In the genomic region with DNA sequence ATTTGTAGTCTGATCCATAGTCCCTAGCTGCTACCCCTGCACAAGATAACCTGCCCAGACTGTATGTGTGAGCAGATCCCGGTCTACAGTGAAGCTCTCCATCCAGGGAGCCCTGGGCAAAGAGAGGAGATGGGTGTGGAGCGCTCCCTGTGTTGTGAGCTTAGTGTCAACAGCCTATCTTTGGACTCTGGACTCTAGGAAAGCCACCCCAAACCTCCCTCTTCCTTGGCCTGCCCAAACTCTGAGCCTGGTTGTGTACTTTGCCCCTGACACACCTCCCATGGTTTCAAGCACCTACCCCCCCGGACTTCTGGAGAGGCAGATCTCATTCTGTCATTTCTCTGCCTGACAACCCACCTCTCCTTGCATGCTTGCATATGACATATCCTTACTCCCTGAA, we compare ENCODE assay signal across 11 mouse cellular contexts.
DNase-seq lines count a peak whose midpoint lies in the region; ATAC-seq lines count a peak whose summit lies in the region.
"Had no signal": no experiment of that assay in that cellular context is flagged by ENCODE, and none has a peak within 500 bp of the region (broad histone marks: within the 10 kb centered on the region; RNA-seq: fewer than 3 reads in every experiment).

No protein-coding gene starts in this region.

- 0 out of 2 replicates have a peak overlapping the region, but pooled peaks have one; percentile 3 for H3K27ac ChIP-seq in forebrain, embryonic 12.5 days
- no peak overlapping the region for H3K27ac ChIP-seq in forebrain, embryonic 13.5 days
- H3K27ac ChIP-seq in neural tube, embryonic 13.5 days (replicated peaks), result peak overlapping the region; percentile 61
- H3K27ac ChIP-seq in liver, embryonic 11.5 days (ENCODE audit: low read depth, low read length), result peak overlapping the region; percentile 85
- H3K27ac ChIP-seq: midbrain, embryonic 12.5 days had no signal

- no peak for DNase-seq in neural tube, embryonic 10.5 days (ENCODE audit: extremely low spot score, low spot score)
- DNase-seq in liver, embryonic 11.5 days (ENCODE audit: low spot score), result no peak
- no peak for DNase-seq in thymus, postnatal 36 days
- DNase-seq in adrenal gland, adult 2 months, result no peak
- DNase-seq: cerebellum, adult 2 months; right cerebral cortex, postnatal 14 days had no signal

- WGBS in forebrain, embryonic 12.5 days, result 91% methylated on average over 3 of the region's 3 CpGs
- WGBS in forebrain, embryonic 13.5 days, result 91% methylated on average over 3 of the region's 3 CpGs
- 86% methylated on average over 3 of the region's 3 CpGs for WGBS in neural tube, embryonic 13.5 days
- 54% methylated on average over 3 of the region's 3 CpGs for WGBS in liver, embryonic 11.5 days

- H3K4me2 ChIP-seq in forebrain, embryonic 12.5 days, result no peak overlapping the region
- H3K4me2 ChIP-seq in forebrain, embryonic 13.5 days, result no peak overlapping the region
- H3K4me2 ChIP-seq in neural tube, embryonic 13.5 days, result no peak overlapping the region
- no peak overlapping the region for H3K4me2 ChIP-seq in liver, embryonic 11.5 days
- H3K4me2 ChIP-seq: midbrain, embryonic 12.5 days had no signal

- H3K36me3 ChIP-seq in forebrain, embryonic 12.5 days (replicated peaks), result no peaks in the 10 kb centered on the region
- H3K36me3 ChIP-seq in forebrain, embryonic 13.5 days (ENCODE audit: poor library complexity, severe bottlenecking), result no peaks in the 10 kb centered on the region
- H3K36me3 ChIP-seq in neural tube, embryonic 13.5 days, result no peaks in the 10 kb centered on the region
- no peaks in the 10 kb centered on the region for H3K36me3 ChIP-seq in liver, embryonic 11.5 days (ENCODE audit: control insufficient read depth, insufficient read depth, low read length)
- H3K36me3 ChIP-seq: midbrain, embryonic 12.5 days had no signal

- no peak overlapping the region for H3K4me3 ChIP-seq in forebrain, embryonic 12.5 days (replicated peaks)
- H3K4me3 ChIP-seq in forebrain, embryonic 13.5 days, result no peak overlapping the region
- no peak overlapping the region for H3K4me3 ChIP-seq in neural tube, embryonic 13.5 days
- no peak overlapping the region for H3K4me3 ChIP-seq in liver, embryonic 11.5 days (ENCODE audit: low read depth, low read length)
- H3K4me3 ChIP-seq: midbrain, embryonic 12.5 days had no signal

- no peak for ATAC-seq in forebrain, embryonic 12.5 days (ENCODE audit: low FRiP score)
- no peak for ATAC-seq in forebrain, embryonic 13.5 days
- ATAC-seq in neural tube, embryonic 13.5 days (ENCODE audit: low read depth), result no peak
- ATAC-seq in liver, embryonic 11.5 days (replicated peaks; ENCODE audit: low FRiP score), result peak; percentile 30
- no peak for ATAC-seq in megakaryocyte progenitor cell, adult 5-6 weeks (replicated peaks; ENCODE audit: poor library complexity)

- H3K27me3 ChIP-seq in forebrain, embryonic 12.5 days, result peaks cover 48% of the 10 kb centered on the region; the same call in 1 of the 2 replicates
- 0 out of 2 replicates have a peak, but pooled peaks cover 8% of the 10 kb centered on the region for H3K27me3 ChIP-seq in forebrain, embryonic 13.5 days
- H3K27me3 ChIP-seq in neural tube, embryonic 13.5 days, result no peaks in the 10 kb centered on the region
- H3K27me3 ChIP-seq in liver, embryonic 11.5 days (replicated peaks; ENCODE audit: control insufficient read depth, insufficient read depth, low read length), result no peaks in the 10 kb centered on the region

- no peak overlapping the region for H3K9ac ChIP-seq in forebrain, embryonic 12.5 days
- no peak overlapping the region for H3K9ac ChIP-seq in forebrain, embryonic 13.5 days
- H3K9ac ChIP-seq in neural tube, embryonic 13.5 days, result no peak overlapping the region
- no peak overlapping the region for H3K9ac ChIP-seq in liver, embryonic 11.5 days (ENCODE audit: low read depth, low read length)
- H3K9ac ChIP-seq: midbrain, embryonic 12.5 days had no signal

- no peaks in the 10 kb centered on the region for H3K9me3 ChIP-seq in forebrain, embryonic 12.5 days
- H3K9me3 ChIP-seq in forebrain, embryonic 13.5 days (replicated peaks), result no peaks in the 10 kb centered on the region
- H3K9me3 ChIP-seq in neural tube, embryonic 13.5 days, result no peaks in the 10 kb centered on the region
- H3K9me3 ChIP-seq in liver, embryonic 11.5 days (ENCODE audit: control insufficient read depth, low read length), result no peaks in the 10 kb centered on the region
- H3K9me3 ChIP-seq: midbrain, embryonic 12.5 days had no signal

- H3K4me1 ChIP-seq in forebrain, embryonic 12.5 days, result peaks cover 61% of the 10 kb centered on the region
- peaks cover 53% of the 10 kb centered on the region for H3K4me1 ChIP-seq in forebrain, embryonic 13.5 days
- peaks cover 79% of the 10 kb centered on the region for H3K4me1 ChIP-seq in neural tube, embryonic 13.5 days (replicated peaks)
- peaks cover 76% of the 10 kb centered on the region for H3K4me1 ChIP-seq in liver, embryonic 11.5 days (replicated peaks; ENCODE audit: control insufficient read depth, insufficient read depth, low read length)
